In genomic region chr5:65678826-65679225, GRCm38 (mm10) we compare ENCODE assay signal across 13 mouse cellular contexts. TPM values are rescaled to one million over a fixed set of nuclear protein-coding genes. Genes with fewer than 3 reads are reported as not detected.
DNase-seq lines count a peak whose midpoint lies in the region; ATAC-seq lines count a peak whose summit lies in the region.
"Had no signal": no experiment of that assay in that cellular context is flagged by ENCODE, and none has a peak within 500 bp of the region (broad histone marks: within the 10 kb centered on the region; RNA-seq: fewer than 3 reads in every experiment).

No protein-coding gene starts in this region.

- DNase-seq in frontal cortex, postnatal 25 days (ENCODE audit: low spot score in 2 of 2): no peak
- DNase-seq in lung, postnatal 14 days: peak; percentile 11
- no peak for DNase-seq in lung, postnatal 25 days (ENCODE audit: low spot score)
- DNase-seq in gastrocnemius, postnatal 14 days: peak; percentile 16
- peak; percentile 2 for DNase-seq in heart, postnatal 25 days (ENCODE audit: low spot score)
- DNase-seq in thymus, adult 18-20 months: no peak
- no peak for DNase-seq in kidney, postnatal 14 days
- DNase-seq: adrenal gland, postnatal 36 days; B cell, adult 2 months; cerebellum, adult 2 months; lung, embryonic 14.5 days had no signal

- intact Hi-C loops in gastrocnemius, postnatal 14 days (cut with DNase I; ENCODE audit: low total_unique reads): no loop called here
- intact Hi-C loops in heart, postnatal 25 days (cut with DNase I): no loop called here

- peak; percentile 89 for ATAC-seq in frontal cortex, adult (ENCODE audit: low TSS enrichment)
- ATAC-seq: hindbrain, embryonic 16.5 days had no signal

RNA-seq across cellular contexts. Expression of gene Pds5a, which starts 19.2 kb away (rescaled TPM):
- total RNA-seq in gastrocnemius, postnatal 14 days (2021): 10 to 100 TPM; 40.6 to 42.9 TPM
- total RNA-seq in heart, postnatal 25 days (2021): 10 to 100 TPM; 59.5 to 60.2 TPM

Comparison
In these comparisons a context has a peak if more than half of its experiments do, and no peak if none do; other contexts are left out.
1. DNase-seq: peak in lung, postnatal 14 days (single experiment), gastrocnemius, postnatal 14 days (single experiment) and heart, postnatal 25 days (single experiment); none in frontal cortex, postnatal 25 days (0 of 2), lung, postnatal 25 days (single experiment), thymus, adult 18-20 months (0 of 2) and kidney, postnatal 14 days (single experiment).